Mouse (Mus musculus) CD4-positive, CD25-positive, alpha-beta regulatory T cell, adult 4 months (primary cell): ENCODE results near the gene Mast1. TPM values are rescaled to one million over a fixed set of nuclear protein-coding genes. Genes with fewer than 3 reads are reported as not detected.
A peak's percentile ranks its signal among the peaks of the same experiment; 100 is the strongest.
"Not testable (repeated sequence)": the region's sequence is repeated elsewhere in the genome, so short reads cannot be mapped to it uniquely, and the experiment has no call there.

ENCODE experiments used
- ATAC-seq: one replicate; pipeline ENCODE4 v1.8.0; 2017
- polyA plus RNA-seq, 2 experiments: library from polyadenylated mRNA; unstranded; fragments of 100-300 nt; shearing (Covaris generic); gene quantifications; one replicate each; pipeline ENCODE4 v1.2.1; 2017

The Mast1 gene
- polyA plus RNA-seq, 2 experiments from 2014 or later: 1.2 to 1.3 TPM

DNA sequence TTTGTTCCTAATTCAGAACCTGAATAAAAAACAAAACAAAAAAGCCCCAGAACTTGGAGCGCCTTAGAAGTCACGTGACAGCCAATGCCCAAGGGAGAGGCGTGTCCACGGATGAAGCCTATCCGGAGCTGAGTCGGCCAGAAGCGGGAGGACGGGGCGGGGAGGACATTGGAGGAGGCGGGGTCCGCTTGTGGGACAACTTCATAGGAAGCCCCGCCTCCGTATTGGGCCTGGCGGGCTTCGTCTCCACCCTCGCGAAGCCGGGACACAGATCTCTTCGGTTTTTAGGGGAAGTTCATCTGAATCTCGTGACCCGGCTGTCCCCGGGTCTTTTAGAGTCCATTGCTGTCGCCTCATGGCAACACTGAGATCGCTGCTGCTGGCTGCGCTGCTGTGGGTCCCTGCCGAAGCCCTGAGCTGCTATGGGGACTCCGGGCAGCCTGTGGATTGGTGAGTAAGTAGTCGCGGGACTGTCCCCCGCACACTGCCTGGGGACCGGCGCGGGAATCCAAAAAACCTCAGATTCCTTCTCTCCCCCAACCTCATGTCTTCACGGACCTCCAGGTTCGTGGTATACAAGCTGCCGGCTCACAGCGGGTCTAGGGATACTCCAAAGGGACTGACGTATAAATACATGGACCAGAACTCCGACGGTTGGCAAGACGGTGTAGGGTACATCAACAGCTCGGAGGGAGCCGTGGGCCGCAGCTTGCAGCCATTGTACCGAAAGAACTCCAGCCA, 28.6 kb downstream of the Mast1 start, which contains the start of gene Dnase2a:
Gene Dnase2a (plus strand): TSS at position 140 of the 741 bp plus-strand sequence.
- ATAC-seq: peak; percentile 87

DNA sequence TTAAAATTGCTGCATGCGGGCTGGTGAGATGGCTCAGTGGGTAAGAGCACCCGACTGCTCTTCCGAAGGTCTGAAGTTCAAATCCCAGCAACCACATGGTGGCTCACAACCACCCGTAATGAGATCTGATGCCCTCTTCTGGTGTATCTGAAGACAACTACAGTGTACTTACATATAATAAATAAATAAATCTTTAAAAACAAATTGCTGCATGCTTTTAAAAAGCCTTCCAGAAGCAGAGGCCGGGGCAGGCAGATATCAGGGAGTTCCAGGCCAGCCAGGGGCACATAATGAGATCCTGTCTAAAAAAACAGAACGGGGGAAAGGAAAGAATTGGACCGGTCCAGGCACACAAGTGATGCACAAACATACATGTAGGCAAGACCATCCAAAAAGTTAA, 29.2 kb downstream of the Mast1 start:
- not testable (repeated sequence) for ATAC-seq

DNA sequence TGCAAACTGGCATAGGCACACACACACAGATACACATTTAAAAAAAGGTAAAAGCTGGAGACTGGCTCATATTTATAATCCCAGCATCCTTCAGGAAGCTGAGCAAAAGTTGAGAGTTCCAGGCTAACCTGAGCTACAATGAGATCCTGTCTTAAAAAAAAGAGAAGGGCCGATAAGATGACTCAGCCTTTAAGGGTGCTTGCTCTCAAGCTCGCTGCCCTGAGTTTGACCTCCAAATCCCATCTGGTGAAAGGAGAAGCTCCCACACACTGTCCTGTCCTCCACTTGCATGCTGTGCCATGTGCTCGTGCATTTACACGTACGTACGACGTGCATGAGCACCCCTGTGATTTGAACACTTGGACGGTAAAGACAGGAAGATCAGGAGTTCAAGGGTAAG, 29.7 kb downstream of the Mast1 start:
- no peak for ATAC-seq

DNA sequence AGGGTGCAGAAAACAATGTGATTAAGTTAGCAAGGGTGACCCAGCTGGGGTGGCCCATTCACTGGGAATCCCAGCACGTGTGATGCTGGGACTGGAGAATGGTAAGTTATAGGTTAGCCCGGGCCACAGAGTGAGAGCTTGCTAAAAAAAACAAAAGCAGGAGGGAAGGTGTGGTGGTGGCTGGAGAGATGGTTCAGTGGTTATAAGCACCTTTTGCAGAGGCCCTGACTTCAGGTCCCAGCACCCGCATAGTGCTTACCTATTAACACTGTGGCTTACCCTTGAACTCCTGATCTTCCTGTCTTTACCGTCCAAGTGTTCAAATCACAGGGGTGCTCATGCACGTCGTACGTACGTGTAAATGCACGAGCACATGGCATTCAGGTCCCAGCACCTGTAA, 30.1 kb downstream of the Mast1 start:
- ATAC-seq: no peak

DNA sequence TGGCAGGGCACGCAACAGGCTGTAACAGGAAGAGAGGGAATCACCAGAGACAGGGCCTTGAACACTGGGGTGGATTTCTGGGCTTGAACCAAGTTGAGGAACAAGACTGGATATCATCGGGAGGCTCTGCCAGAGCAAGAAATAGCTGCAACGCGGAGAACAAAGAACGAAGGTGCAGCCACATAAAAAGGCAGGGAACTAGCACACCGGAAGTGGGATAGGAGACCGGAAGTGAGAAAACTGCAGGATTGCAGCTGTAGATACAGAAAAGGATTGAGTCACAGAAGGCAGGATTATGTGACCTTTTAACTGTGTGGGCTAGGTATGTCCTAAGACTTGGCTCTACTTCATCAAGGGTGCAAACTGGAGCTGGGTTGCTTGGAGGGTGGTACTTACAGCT, 32.8 kb downstream of the Mast1 start:
- no peak for ATAC-seq

DNA sequence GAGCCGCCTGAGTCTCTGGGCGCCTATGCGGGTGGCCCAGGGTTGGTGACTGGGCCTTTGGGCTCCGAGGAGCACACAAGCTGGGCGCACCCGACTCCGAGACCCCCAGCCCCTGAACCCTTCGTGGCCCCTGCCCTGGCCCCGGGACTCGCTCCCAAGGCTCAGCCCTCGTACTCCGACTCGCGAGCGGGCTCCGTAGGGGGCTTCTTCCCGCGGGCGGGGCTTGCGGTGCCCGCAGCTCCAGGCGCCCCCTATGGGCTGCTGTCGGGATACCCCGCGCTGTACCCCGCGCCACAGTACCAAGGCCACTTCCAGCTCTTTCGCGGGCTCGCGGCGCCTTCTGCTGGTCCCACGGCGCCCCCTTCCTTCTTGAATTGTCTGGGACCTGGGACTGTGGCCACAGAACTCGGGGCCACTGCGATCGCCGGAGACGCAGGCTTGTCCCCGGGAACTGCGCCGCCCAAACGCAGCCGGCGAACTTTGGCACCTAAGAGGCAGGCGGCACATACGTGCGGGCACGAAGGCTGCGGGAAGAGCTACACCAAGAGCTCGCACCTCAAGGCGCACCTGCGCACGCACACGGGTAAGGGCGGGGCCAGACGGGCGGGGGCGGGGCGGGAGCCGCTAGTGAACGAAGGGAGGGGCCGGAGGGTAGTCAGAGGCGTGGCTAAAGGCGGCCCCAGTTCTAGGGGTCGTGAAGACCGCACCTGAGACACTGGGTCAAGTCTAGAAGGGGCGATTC, 34.1 kb downstream of the Mast1 start:
- peak; percentile 90 for ATAC-seq

DNA sequence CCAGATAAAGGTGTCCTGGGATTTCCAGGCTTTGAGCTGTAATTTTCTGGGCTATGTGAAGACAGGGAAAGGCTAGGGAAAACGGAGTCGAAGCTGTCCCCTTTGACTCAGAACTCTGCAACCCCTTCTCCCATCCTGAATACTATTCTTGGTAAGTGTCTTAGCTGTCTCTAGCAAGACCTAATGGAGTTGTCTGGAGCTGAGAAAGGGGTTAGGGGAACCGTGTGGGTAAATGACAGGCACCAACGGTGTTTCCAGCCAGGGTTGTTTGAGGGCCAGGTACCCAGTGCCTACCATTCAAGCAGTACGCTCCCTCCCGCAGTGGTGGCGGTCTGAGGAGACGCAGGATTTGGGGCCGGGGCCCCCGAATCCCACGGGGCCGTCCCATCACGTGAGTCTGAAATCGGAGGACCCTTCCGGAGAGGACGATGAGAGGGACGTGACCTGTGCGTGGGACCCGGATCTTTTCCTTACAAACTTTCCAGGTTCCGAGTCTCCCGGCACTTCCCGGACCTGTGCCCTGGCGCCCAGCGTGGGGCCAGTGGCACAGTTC, 34.7 kb downstream of the Mast1 start:
- no peak for ATAC-seq

DNA sequence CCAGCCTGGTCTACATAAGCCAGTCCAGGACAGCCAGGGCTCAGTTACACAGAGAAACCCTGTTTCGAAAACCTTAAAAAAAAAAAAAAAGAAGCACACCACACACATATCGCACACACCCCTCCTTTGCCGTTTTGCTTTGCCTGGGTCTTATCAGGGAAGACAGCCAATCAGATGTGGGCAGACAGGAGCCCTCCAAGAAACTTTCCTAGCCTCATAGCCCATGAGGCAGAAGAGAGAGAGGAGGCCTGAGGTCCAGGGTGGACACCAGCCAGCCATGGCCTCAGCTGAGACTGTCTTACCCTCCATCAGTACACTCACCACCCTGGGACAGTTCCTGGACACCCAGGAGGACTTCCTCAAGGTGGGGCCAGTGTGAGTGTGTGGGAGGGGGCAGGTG, 35.4 kb downstream of the Mast1 start, which contains the start of gene Klf1:
Gene Klf1 (plus strand): TSS at position 177 of the 400 bp plus-strand sequence.
- ATAC-seq: no peak

DNA sequence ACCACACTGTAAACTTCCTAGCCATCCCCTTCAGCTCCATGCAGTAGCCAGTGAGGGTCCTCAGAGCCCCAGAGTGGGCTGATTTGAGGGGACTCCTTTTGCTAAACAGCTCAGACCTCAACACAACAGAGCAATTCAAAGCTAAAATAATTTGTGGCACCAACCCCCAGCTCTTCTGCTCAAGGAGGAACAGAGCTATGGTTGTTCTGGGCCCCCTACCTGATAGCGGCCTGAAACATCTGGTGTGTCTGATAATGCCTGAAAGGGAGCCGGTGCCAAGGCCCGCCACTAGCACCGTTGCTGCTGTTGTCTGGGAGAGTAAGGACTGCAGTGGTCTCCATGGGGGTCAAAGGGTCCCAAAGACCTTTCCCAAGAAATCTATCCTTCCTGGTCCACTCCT, 36.1 kb downstream of the Mast1 start:
- ATAC-seq: no peak

DNA sequence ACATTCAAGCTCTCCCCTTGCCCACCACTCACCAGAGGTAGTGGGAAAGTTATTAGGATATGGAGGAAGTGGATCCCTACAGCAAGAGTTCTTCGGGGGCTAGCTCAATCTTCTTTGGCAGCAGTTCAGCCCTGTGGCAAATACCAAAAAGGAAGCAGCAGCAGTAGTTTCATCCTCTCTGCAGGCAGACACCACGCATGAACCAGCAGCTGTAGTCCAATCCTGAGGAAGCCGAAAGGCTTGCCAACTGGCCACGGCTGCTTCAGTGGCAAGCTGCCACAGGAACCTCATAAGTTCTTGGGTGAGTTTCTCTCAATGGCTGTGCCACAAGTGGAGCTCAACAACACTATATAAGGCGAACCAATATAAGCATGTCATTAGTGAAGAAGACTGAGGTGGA, 41.2 kb downstream of the Mast1 start:
- ATAC-seq: no peak

DNA sequence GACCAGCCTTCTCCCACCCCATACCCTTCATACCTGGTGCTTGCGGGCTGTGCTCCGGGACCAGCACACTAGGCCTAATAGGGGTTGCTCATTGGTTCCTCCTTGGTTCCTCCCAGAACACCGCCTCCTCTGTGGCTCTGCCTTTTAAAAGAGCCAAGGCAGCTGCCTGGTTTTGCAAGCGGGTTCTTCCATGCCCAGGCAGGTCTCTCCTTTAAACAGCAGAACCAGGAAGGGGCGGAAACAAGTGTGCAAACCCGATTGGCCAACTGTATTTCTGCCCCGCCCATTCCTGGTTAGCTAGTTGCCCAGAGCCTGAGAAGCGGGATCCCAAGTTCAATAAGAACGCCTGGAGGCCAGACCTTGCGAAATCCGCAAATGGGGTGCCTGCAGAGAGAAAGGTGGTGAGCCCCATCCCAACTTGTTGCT, 43.4 kb downstream of the Mast1 start, which contains the start of gene Gcdh:
Gene Gcdh (minus strand): TSS at position 213 of the 426 bp plus-strand sequence.
- peak; percentile 99 for ATAC-seq

DNA sequence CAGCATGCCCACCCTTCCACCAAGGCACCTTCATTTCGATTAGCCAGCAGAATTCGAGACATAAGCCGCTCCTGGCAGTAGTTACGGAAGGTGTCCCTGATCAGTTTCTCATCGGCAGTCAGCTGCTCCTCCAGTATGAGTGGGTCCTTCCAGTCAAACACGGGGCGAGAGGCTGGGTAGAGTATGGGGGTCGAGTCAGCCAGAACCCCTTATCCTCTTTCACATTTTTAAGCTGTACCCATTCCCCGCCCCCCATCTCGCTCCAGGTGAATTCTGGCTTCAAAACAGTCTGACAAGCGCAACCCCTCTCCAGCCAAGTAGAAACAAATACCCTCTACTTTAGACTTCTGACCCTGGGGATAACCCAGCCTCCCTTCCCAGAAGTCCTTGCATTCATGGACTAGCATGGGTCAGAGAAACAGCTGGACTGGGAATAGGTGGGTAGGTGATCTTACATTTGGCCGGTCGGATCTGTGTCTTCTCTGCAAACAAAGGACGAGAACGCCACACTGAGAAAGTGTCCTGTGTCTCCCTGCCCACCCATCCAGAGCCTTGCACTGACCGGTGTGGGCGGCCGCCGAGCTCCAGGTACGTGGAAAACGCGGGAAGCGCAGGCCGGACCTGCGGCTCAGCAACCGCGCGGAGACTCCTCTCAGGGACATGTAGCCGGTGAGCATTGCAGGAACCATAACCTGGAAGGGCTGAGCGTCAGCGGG, 44.0 kb downstream of the Mast1 start:
- ATAC-seq: no peak

DNA sequence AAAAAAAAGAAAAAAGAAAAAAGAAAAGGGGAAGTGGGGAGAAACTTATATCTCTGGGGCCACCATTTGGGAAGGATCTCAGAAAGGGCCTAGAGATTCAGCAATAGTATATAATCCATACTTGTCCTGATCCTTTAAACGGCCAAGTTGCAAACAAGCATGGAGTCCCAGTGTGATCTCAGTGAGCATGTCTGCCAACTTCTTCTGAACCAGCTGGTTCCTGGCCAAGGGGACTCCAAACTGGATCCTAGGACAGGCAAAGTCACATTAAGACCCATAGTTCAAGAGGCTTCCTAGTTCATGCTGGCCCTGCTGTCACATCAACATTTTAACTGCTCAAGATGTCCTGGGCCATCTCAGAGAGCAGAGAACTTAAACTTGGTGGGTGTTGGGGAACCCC, 48.0 kb downstream of the Mast1 start:
- ATAC-seq: no peak

DNA sequence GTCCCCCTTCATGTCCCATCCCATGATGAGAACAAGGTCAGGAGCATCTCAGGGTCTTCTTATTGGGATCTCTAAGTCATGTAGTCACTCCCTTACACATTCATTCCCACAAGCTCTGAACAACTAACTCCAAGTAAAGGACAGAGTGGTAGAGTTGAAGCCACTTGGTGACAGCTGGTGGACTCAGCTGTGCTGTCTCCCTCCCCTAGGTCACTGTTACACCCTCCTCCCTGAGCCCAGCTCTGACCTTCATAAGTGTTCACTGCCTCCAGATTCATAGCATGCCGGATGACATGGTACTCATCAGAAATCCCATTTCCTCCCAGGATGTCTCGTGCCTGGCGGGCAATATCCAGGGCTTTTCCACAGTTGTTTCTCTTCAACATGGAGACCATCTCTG, 48.9 kb downstream of the Mast1 start:
- no peak for ATAC-seq

DNA sequence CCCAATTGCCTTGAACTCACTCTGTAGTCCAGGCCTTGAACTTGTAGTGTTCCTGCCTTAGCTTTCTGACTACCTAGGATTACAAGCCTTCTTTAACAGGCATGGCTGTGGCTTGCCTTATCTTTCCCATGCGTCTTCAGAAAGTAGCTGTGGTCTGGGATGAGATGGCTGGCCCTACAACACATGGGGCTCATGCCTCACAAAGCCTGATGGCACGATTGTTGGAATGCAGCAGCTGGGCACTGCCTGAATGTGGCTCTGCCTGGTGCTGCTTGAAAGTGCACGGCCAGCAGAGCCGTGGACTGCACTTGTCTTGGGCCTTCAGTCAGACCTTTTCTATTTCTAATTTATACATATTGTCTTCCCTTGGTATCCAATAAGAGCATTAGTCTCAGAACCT, 52.4 kb downstream of the Mast1 start:
- ATAC-seq: no peak

DNA sequence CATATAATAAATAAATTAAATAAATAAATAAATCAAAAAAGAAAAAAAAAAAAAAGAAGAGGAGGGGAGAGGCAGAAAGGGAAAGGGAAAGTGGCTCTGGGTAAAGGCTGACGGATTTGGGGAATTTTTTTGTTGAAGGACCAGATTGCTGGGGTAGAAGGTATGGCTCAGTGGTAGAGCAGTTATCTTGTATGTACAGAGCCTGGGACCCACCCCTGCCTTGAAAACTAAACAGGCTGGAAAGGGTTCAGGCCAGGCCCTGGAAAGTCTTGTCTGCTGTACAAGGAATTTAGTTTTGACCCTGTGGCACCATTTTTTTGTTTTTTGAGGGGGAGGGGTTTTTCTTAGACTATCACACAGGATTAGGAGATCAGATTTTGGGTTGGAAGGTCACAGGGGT, 58.2 kb downstream of the Mast1 start:
- no peak for ATAC-seq

DNA sequence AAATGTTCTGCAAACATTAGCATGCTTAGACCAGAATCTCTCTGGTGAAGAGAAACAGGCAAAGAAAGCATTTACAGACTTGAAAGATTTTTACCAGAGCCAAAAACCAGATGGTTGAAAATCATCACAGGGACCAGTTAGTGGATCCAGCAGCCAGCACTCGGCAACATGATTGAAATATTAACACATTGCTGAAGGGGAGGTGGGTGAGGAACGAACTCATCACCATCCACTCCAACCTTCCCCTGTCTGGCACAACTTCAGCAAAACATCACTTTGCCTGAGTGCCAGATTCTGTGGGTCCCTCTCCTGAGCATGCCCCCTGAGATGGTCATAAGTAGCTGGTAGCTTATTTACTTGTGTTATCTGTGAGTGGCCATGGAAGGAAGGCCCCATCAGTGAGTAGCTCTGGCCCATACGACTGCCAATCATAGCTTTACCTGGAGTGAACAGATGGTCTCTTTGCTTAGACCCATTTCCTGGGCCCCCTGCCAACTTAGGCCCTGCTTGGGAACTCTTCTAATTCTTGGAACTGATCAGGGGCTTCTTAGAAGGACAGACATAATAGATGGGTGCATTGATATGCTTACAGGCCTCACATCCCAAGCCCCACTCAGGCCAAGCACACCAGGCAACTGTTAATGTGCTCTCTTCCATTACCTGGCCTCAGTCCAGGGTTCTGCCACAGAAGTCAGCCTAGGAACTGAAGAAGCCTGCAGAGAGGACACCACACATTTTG, 59.7 kb downstream of the Mast1 start:
- ATAC-seq: no peak

DNA sequence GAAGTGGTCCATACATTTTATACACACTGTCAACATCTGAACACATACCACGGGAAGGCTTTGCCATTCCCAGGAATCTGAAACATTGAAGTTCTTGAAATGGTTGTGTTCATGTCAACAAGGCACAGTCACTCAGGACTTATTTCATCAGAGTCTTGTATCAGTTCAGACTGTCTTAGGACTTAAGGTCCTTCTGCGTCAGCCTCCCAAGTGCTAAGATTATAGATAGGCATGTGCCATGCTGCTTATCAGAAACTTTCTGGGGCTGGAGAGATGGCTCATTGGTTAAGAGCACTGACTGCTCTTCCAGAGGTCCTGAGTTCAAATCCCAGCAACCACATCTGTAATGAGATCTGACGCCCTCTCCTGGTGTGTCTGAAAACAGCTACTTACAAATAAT, 62.8 kb downstream of the Mast1 start:
- ATAC-seq: no peak

DNA sequence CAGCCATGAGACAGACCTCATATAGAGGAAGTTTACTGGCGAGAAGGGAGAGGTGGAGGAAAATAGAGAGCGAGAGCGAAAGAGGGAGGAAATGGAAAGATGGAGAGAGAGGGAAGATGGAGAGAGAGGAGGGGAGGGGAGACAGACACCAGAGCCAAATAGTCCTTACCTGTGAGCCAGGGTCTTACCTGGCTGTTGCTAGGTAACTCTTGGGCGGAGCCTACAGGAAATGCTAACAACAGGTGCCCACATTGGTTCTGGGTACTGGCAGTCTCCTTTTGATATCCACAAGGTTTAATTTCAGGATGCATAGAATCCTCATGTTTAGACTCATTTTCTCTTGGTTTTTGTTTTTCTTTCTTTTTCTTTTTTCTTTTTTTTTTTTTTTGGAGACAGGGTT, 64.1 kb downstream of the Mast1 start:
- ATAC-seq: no peak

DNA sequence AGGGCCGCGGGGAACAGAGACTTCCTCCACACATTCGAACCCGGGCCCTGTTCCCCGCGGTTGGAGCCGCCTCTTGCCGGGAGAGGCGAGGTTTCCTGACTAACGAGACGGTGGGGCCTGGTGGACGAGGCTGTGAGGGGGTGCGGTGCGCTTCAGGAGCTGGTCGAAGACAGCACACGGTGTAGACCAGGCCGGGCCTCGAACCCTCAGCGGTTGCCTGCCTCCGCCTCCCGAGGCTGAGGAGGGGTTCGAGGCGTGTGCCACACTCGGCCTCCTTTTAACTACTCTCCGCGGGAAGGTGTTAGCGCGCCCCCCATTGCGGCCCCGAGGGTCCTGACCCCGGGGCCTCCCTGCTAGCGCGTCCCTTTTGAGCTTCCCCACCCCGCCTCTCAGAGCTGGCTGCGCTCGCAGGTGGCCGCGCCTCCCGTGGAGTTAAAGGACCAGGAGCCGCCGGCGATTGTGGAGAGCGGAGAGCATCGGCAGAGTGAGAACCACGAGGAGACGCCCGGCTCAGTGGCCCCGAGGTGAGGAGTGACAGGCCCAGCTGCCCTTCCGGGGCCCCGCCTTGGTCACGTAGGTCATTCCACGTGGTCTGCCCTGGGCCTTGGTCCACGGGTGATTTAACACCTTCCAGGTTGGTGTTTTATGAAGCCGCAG, 64.7 kb downstream of the Mast1 start:
- ATAC-seq: no peak
